Mouse (Mus musculus) heart, postnatal 0 days (tissue): Measurements from ENCODE around the gene Thsd7a.

ENCODE experiments used
- CTCF ChIP-seq: IDR thresholded peaks from 2 replicates; pipeline ENCODE4 v1.5.1; 2016; ENCODE audit warnings: antibody characterized with exemption, control low read depth, low read depth
- EP300 ChIP-seq: IDR thresholded peaks from 2 replicates; pipeline ENCODE4 v1.6.1; 2016; ENCODE audit warnings: antibody characterized with exemption, low read depth

GRCm38 (mm10) chr6:12380717-12381116, 368.5 kb downstream of the Thsd7a start:
- TF ChIP-seq EP300 (no peak), CTCF (no peak)
